Mouse (Mus musculus): ENCODE results near the gene Cyb5r2. TPM values are rescaled to one million over a fixed set of nuclear protein-coding genes. Genes with fewer than 3 reads are reported as not detected.

Gene Cyb5r2
- polyA plus RNA-seq (2017; shearing (Covaris generic)), result not detected

GRCm38 (mm10) chr7:107757308-107758151, at the start of gene Cyb5r2:
TSS of gene Cyb5r2 (minus strand) at chr7:107758032.

DNA sequence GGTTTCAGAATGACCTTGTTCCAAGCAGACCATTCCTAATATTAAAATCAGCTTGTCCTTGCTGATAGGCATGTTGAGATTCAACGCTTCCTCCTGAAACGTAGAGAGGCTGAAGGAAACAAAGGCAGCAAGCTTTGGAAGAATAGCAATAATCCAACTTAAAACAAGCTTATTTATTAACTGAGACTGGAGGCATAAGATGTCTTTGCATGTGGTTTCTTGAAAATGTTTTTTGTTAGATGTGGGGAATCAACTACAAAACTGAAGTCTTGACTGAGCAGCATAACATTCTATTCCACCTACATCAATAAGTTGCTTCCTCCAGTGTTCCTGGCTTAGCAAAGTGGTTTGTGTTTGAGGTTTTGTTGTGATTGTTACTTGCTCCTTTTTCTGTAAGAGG, 43.3 kb upstream of the Cyb5r2 start, which contains the start of gene Ovch2:
Gene Ovch2, minus strand, starts transcription at position 101 of the 400 bp plus-strand sequence.

Other genes starting within 250 kb of the Cyb5r2 start
- gene Olfml1, start 190.6 kb downstream of the Cyb5r2 start, polyA plus RNA-seq (2017; shearing (Covaris generic)), result not detected
- gene Ppfibp2, start 162.8 kb downstream of the Cyb5r2 start, polyA plus RNA-seq (2017; shearing (Covaris generic)), result 2.0 TPM
- gene 5330417H12Rik, start 132.9 kb downstream of the Cyb5r2 start, polyA plus RNA-seq (2017; shearing (Covaris generic)), result not detected
- gene Ovch2, start 43.2 kb upstream of the Cyb5r2 start, polyA plus RNA-seq (2017; shearing (Covaris generic)), result not detected
- gene Olfr467, start 54.2 kb upstream of the Cyb5r2 start, polyA plus RNA-seq (2017; shearing (Covaris generic)), result not detected
- not detected for gene Olfr469, start 67.5 kb upstream of the Cyb5r2 start, polyA plus RNA-seq (2017; shearing (Covaris generic))
- not detected for gene Olfr470, start 89.5 kb upstream of the Cyb5r2 start, polyA plus RNA-seq (2017; shearing (Covaris generic))
- gene Olfr472, start 139.9 kb upstream of the Cyb5r2 start, polyA plus RNA-seq (2017; shearing (Covaris generic)), result 0.07 TPM
- not detected for gene Olfr473, start 172.4 kb upstream of the Cyb5r2 start, polyA plus RNA-seq (2017; shearing (Covaris generic))
- not detected for gene Olfr474, start 196.6 kb upstream of the Cyb5r2 start, polyA plus RNA-seq (2017; shearing (Covaris generic))
- not detected for gene Olfr476, start 206.8 kb upstream of the Cyb5r2 start, polyA plus RNA-seq (2017; shearing (Covaris generic))
- gene Olfr477, start 228.7 kb upstream of the Cyb5r2 start, polyA plus RNA-seq (2017; shearing (Covaris generic)), result not detected